Mouse (Mus musculus) stomach, postnatal 0 days (tissue): Measurements from ENCODE around the gene Cryab. TPM values are rescaled to one million over a fixed set of nuclear protein-coding genes. Genes with fewer than 3 reads are reported as not detected.

Source experiments
- ATAC-seq: fragments of 200-750 bp; cut with Nextera tagmentation; 2 replicates; pipeline ENCODE4 v1.8.0; 2017; ENCODE audit not compliant: low FRiP score, low TSS enrichment
- DNase-seq: peaks from one replicate; pipeline ENCODE4 v3.0.0-alpha.2; 2016; ENCODE audit warnings: low spot score
- H3K27ac ChIP-seq: fragments of 300-500 bp; sonication (generic); replicated peaks from 2 replicates; pipeline ENCODE4 v1.5.1; 2014; ENCODE audit warnings: mild to moderate bottlenecking, control low read depth
- H3K27me3 ChIP-seq: fragments of 300-500 bp; sonication (generic); 2 replicates; pipeline ENCODE4 v1.6.1; 2014; ENCODE audit warnings: low read length; ENCODE audit not compliant: control insufficient read depth, insufficient read depth
- H3K36me3 ChIP-seq: fragments of 300-500 bp; sonication (generic); 2 replicates; pipeline ENCODE4 v1.6.1; 2014; ENCODE audit warnings: low read length, mixed read lengths; ENCODE audit not compliant: control insufficient read depth, insufficient read depth
- H3K4me1 ChIP-seq: fragments of 300-500 bp; sonication (generic); replicated peaks from 2 replicates; pipeline ENCODE4 v1.6.1; 2014; ENCODE audit warnings: antibody characterized with exemption; ENCODE audit not compliant: control insufficient read depth, insufficient read depth
- H3K4me2 ChIP-seq: fragments of 300-500 bp; sonication (generic); replicated peaks from 2 replicates; pipeline ENCODE4 v1.6.1; 2014; ENCODE audit warnings: low read depth, mild to moderate bottlenecking, control low read depth, moderate library complexity
- H3K4me3 ChIP-seq: fragments of 300-500 bp; sonication (generic); 2 replicates; pipeline ENCODE4 v1.5.1; 2014; ENCODE audit warnings: low read depth, low read length, control low read depth
- H3K9ac ChIP-seq: fragments of 300-500 bp; sonication (generic); 2 replicates; pipeline ENCODE4 v1.6.1; 2014; ENCODE audit warnings: mild to moderate bottlenecking, low read length, control low read depth, mixed read lengths
- H3K9me3 ChIP-seq: fragments of 300-500 bp; sonication (generic); 2 replicates; pipeline ENCODE4 v1.6.1; 2016; ENCODE audit warnings: low read length; ENCODE audit not compliant: control insufficient read depth
- CTCF ChIP-seq: IDR thresholded peaks from 2 replicates; pipeline ENCODE4 v1.5.1; 2016; ENCODE audit warnings: antibody characterized with exemption, low read depth, mild to moderate bottlenecking, moderate library complexity
- EP300 ChIP-seq: optimal IDR thresholded peaks from 2 replicates; pipeline ENCODE3; 2016; ENCODE audit warnings: antibody characterized with exemption
- WGBS: fragments of 180-500 bp; shearing (Covaris S2); extraction: QIAGEN DNeasy Blood & Tissue Kit; methylation state at CpG from one replicate; pipeline ENCODE4 v1.1.7; 2014; 5-methylcytosine and 5-hydroxymethylcytosine counted together
- polyA plus RNA-seq: library from polyadenylated mRNA; unstranded; fragments of >200 nt; fragmentation: Nextera tagmentation; extraction: Ambion mirVana; gene quantifications from 2 replicates; pipeline ENCODE4 v1.2.1, GENCODE M21; 2015

Gene Cryab
- polyA plus RNA-seq, 1 experiment from 2014 or later: 174 TPM

DNA sequence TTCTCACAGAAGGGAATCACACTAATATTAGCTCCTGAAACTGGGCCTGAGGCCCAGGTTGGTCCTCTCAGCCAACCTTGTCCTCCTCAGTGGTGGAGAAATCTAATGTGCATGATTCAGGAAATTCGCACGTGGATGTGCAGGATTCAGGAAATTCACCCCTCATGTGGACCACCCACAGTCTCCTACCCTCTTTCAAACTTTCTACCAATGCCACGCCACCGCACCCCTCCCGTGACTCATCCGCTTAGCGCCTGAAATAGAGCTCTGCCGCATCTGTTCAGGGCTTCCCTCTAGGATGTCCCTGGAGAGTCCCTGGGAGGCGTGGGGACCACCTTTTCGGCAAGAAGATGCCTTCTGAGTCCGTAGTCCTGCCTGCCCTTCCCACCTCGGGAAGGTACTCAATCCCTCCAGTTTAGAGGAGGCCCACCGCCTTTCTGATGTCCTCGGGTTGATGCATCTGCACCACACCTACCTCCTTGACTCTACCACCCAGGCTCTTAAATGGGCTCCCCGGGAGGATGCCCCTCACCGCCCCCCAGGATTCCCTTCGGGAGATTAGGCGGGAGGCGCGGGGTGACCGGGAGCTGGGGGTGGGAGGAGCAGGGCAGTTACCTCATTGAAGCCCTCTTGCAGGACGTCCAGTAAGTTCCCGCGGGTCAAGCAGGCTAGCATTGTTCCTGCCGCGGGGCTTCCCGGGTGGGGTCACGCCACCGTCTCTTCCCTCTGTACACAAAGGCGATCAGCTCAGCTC, 23.8 kb upstream of the Cryab start:
- no peak for DNase-seq
- Histone ChIP-seq H3K4me1 (peaks cover 3% of the 10 kb centered on the region; the same call in 1 of the 2 replicates), H3K27ac (no peak overlapping the region), H3K4me3 (peak overlapping the region; percentile 57), H3K4me2 (peak overlapping the region; percentile 85), H3K27me3 (no peaks in the 10 kb centered on the region), H3K9me3 (no peaks in the 10 kb centered on the region), H3K9ac (peak overlapping the region; percentile 64), H3K36me3 (no peaks in the 10 kb centered on the region)
- WGBS: 9% methylated on average over 30 of the region's 30 CpGs
- TF ChIP-seq CTCF (no peak), EP300 (no peak)
- ATAC-seq: no peak

DNA sequence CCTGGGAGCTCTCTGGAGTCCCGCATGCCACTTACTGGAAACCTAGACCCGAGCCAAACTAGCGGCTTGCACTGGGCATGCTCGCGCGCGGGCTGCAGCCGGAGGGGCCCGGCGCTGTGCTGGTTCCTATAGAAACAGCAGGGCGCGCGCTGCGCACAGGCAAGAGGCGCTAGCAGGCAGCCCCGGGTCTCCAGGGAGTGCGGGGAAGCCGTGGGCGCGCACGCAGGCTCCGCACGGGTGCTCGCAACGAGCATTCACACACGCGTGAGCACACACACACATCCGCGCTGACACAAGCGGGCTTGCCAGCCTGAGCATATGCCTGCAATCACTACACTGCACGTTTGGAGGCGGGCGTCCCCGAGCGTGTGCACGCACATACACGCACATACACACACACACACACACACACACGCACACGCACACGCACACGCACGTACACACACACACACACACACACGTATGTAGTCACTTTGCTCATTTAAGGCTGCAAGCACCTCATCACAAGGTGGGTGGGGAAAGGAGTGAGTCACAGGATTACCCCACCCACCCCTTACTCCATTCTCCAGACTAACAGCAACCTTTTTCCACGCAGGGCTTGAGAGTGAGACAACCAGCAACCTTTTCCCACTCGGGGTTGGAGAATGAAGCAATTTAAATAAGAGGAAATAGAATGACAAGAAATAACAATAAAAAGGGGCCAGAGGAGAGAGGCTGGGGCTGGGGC, 23.0 kb upstream of the Cryab start:
- TF ChIP-seq CTCF (peak; percentile 35), EP300 (no peak)
- DNase-seq: peak; percentile 75
- no peak overlapping the region for H3K27ac ChIP-seq

DNA sequence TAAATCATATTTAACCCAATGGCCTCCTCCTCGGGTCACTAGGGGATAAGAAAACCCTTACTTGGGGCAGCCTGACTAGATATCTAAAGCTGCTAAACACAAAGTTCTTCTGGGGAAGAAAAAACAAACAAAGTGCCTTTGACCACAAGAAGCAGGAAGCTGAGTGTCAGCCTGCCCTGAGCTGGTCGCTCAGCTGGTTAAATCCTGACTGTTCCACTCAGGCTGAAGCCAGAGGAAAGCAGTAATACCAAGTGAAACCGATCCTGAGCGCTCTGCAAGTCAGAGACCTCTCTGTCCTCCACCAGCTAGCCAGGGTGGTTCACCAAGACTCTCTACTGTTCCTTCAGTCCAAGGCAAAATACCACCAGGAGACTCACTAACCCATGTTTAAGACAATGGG, 21.5 kb upstream of the Cryab start:
- Histone ChIP-seq H3K4me2 (no peak overlapping the region), H3K9me3 (no peaks in the 10 kb centered on the region), H3K4me1 (no peaks in the 10 kb centered on the region; the same call in 1 of the 2 replicates), H3K27ac (0 out of 2 replicates have a peak overlapping the region, but pooled peaks have one; percentile 14), H3K4me3 (no peak overlapping the region), H3K27me3 (no peaks in the 10 kb centered on the region), H3K9ac (no peak overlapping the region), H3K36me3 (no peaks in the 10 kb centered on the region)
- TF ChIP-seq CTCF: no peak
- no peak for TF ChIP-seq EP300
- ATAC-seq (peak; percentile 51), DNase-seq (no peak)
- 45% methylated on average over 4 of the region's 4 CpGs for WGBS

More for the DNA sequence above, 23.0 kb upstream of the Cryab start:
- H3K9me3 ChIP-seq: no peaks in the 10 kb centered on the region
- WGBS: 0% methylated on average over 32 of the region's 45 CpGs
- no peaks in the 10 kb centered on the region for H3K27me3 ChIP-seq
- peak overlapping the region; percentile 85 for H3K4me2 ChIP-seq
- peak overlapping the region; percentile 57 for H3K4me3 ChIP-seq
- peak overlapping the region; percentile 64 for H3K9ac ChIP-seq
- H3K4me1 ChIP-seq: no peaks in the 10 kb centered on the region; the same call in 1 of the 2 replicates
- ATAC-seq: peak; percentile 79
- H3K36me3 ChIP-seq: no peaks in the 10 kb centered on the region

GRCm38 (mm10) chr9:50732560-50732959, 18.6 kb upstream of the Cryab start:
- no peaks in the 10 kb centered on the region for H3K9me3 ChIP-seq
- DNase-seq (no peak), ATAC-seq (no peak)
- no peaks in the 10 kb centered on the region for H3K36me3 ChIP-seq
- no peak overlapping the region for H3K9ac ChIP-seq
- TF ChIP-seq EP300 (no peak), CTCF (no peak)
- no peak overlapping the region for H3K4me2 ChIP-seq
- WGBS: 26% methylated on average over 4 of the region's 4 CpGs
- no peak overlapping the region for H3K4me3 ChIP-seq
- H3K4me1 ChIP-seq: no peaks in the 10 kb centered on the region; the same call in 1 of the 2 replicates
- no peaks in the 10 kb centered on the region for H3K27me3 ChIP-seq
- H3K27ac ChIP-seq: no peak overlapping the region

- H3K4me1 ChIP-seq: no peaks in the 10 kb centered on the region
- no peak overlapping the region for H3K4me2 ChIP-seq
- 4% methylated on average over 9 of the region's 9 CpGs for WGBS
- H3K9ac ChIP-seq: no peak overlapping the region
- no peaks in the 10 kb centered on the region for H3K36me3 ChIP-seq
- H3K4me3 ChIP-seq: no peak overlapping the region
- TF ChIP-seq CTCF (peak; percentile 89), EP300 (no peak)
- DNase-seq (peak; percentile 53), ATAC-seq (no peak)
- no peak overlapping the region for H3K27ac ChIP-seq
- no peaks in the 10 kb centered on the region for H3K27me3 ChIP-seq
- H3K9me3 ChIP-seq: no peaks in the 10 kb centered on the region
Measured at GRCm38 (mm10) chr9:50734989-50735388, 16.1 kb upstream of the Cryab start.
